Mouse (Mus musculus): ENCODE measurements around the gene Casc3. TPM values are rescaled to one million over a fixed set of nuclear protein-coding genes. Genes with fewer than 3 reads are reported as not detected.

The Casc3 gene
- polyA plus RNA-seq, 1 experiment: 30.2 TPM

DNA sequence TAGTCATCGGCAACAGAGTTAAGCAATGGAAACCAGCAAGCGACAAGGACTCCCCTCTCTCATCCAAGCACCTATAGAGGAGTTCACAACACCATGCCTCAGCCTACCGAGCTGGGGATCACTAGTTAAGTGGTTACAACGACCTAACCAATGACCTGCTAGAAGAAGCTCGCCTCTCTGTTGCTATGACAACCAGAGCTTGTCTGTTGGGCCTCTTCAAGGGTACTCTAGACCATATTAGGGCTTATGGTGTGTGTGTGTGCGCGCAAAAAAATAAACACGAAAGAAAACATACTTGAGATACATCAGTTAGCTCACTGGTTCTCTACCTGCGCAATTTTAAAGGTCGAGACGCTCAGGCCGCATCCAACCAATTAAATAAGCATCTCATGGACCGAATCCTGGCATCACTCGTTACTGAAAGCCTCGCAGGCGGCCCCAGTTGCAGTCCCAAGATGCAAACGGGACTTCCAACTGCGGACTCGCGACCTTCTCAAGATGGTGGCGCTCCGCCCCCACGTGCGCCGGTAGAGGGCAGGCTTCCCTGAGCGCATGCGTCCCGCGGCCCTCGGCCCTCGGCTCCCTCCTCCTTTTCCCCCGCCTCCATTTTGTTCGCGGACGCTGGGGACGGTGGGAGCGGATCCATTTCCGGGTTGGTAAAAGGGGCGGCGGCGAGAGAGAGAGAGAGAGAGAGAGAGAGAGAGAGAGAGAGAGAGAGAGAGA, 58.5 kb downstream of the Casc3 start, which contains the start of gene Wipf2:
Gene Wipf2, plus strand, starts transcription at position 611 of the 723 bp plus-strand sequence.
- 10% methylated on average over 41 of the region's 41 CpGs for WGBS
- H3K27me3 ChIP-seq (ENCODE audit: control insufficient read depth, insufficient read depth, low read length): no peaks in the 10 kb centered on the region
- H3K4me3 ChIP-seq (ENCODE audit: extremely low read depth, insufficient read depth, insufficient read length): peak within 1 kb of the TSS; percentile 84
- H3K4me1 ChIP-seq (ENCODE audit: control insufficient read depth, insufficient read depth, insufficient read length): peaks cover 4% of the 10 kb centered on the region; the same call in 1 of the 2 replicates
- peak within 1 kb of the TSS; percentile 71 for H3K27ac ChIP-seq (ENCODE audit: insufficient read depth, low read length)
- peak; percentile 89 to 95 for DNase-seq (ENCODE audit: low read depth in 1 of 2, low spot score in 2 of 2)
- TF ChIP-seq CTCF (IDR thresholded peaks at IDR 0.05; ENCODE audit: extremely low read depth, insufficient read depth, insufficient read length, insufficient replicate concordance) (peak; percentile 59), POLR2A (IDR thresholded peaks at IDR 0.05; ENCODE audit: low read depth, low read length) (peak; percentile 1; the same call in 1 of the 2 replicates)
- H3K36me3 ChIP-seq (ENCODE audit: control insufficient read depth, insufficient read depth, low read length): peaks cover 9% of the 10 kb centered on the region; the same call in 1 of the 2 replicates

- WGBS: under 1% methylated on average over 35 of the region's 39 CpGs
- no peak for DNase-seq (ENCODE audit: low read depth in 1 of 2, low spot score in 2 of 2)
Measured at GRCm38 (mm10) chr11:98863751-98864429, 59.2 kb downstream of the Casc3 start.

DNA sequence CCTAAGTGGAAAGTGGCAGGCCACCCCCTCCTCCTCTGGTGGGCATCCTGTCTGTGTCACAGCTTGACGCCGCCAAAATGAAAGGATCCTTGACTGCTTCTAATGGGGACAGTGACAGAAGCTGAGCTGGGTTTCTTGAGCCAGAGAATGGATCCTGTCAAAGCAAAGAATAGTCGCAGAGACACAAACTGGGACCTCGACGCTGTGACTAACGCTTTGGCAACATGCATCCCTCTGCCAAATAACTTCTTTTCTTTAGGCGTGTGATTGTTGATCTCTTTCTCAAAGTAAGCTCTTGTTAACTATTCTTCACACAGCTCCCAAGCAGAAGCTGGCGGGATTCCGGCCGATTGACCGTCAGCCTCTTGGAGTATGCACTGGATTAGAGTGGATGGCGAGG, 62.6 kb downstream of the Casc3 start:
- H3K27me3 ChIP-seq (ENCODE audit: control insufficient read depth, insufficient read depth, low read length): no peaks in the 10 kb centered on the region
- no peak overlapping the region for H3K27ac ChIP-seq (ENCODE audit: insufficient read depth, low read length)
- H3K4me3 ChIP-seq (ENCODE audit: extremely low read depth, insufficient read depth, insufficient read length): no peak overlapping the region
- no peak for DNase-seq (ENCODE audit: low read depth in 1 of 2, low spot score in 2 of 2)
- peaks cover 10% of the 10 kb centered on the region; the same call in 1 of the 2 replicates for H3K36me3 ChIP-seq (ENCODE audit: control insufficient read depth, insufficient read depth, low read length)
- TF ChIP-seq POLR2A (IDR thresholded peaks at IDR 0.05; ENCODE audit: low read depth, low read length): no peak
- TF ChIP-seq CTCF (IDR thresholded peaks at IDR 0.05; ENCODE audit: extremely low read depth, insufficient read depth, insufficient read length, insufficient replicate concordance): no peak
- H3K4me1 ChIP-seq (ENCODE audit: control insufficient read depth, insufficient read depth, insufficient read length): peaks cover 4% of the 10 kb centered on the region; the same call in 1 of the 2 replicates
- WGBS: 96% methylated on average over 12 of the region's 12 CpGs

More at GRCm38 (mm10) chr11:98863751-98864429, 59.2 kb downstream of the Casc3 start:
- Histone ChIP-seq H3K27ac (ENCODE audit: insufficient read depth, low read length) (peak overlapping the region; percentile 71), H3K4me3 (ENCODE audit: extremely low read depth, insufficient read depth, insufficient read length) (peak overlapping the region; percentile 84), H3K27me3 (ENCODE audit: control insufficient read depth, insufficient read depth, low read length) (no peaks in the 10 kb centered on the region), H3K4me1 (ENCODE audit: control insufficient read depth, insufficient read depth, insufficient read length) (peaks cover 4% of the 10 kb centered on the region; the same call in 1 of the 2 replicates), H3K36me3 (ENCODE audit: control insufficient read depth, insufficient read depth, low read length) (peaks cover 9% of the 10 kb centered on the region; the same call in 1 of the 2 replicates)
- no peak for TF ChIP-seq POLR2A (IDR thresholded peaks at IDR 0.05; ENCODE audit: low read depth, low read length)
- TF ChIP-seq CTCF (IDR thresholded peaks at IDR 0.05; ENCODE audit: extremely low read depth, insufficient read depth, insufficient read length, insufficient replicate concordance): no peak

DNA sequence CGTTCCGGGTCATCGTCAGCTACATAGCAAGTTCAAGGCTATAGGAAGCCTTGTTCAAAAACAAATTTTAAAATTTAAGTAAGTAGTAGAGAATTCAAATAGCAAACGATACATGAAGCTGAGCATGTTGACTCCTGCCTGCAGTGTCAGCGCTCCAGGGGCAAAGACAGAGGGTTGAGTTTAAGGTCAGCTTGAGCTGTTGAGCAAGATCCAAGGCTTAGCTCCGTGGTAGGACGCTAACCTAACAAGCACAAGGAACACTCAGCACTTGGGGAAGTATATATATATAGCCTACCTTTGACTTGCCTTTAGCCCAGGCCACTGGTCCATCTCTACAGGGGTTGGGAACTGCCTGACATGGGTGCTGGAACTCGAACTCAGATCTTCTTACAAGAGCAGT, 65.2 kb downstream of the Casc3 start:
- peaks cover 10% of the 10 kb centered on the region; the same call in 1 of the 2 replicates for H3K36me3 ChIP-seq (ENCODE audit: control insufficient read depth, insufficient read depth, low read length)
- no peaks in the 10 kb centered on the region for H3K4me1 ChIP-seq (ENCODE audit: control insufficient read depth, insufficient read depth, insufficient read length)
- no peak overlapping the region for H3K27ac ChIP-seq (ENCODE audit: insufficient read depth, low read length)
- TF ChIP-seq CTCF (IDR thresholded peaks at IDR 0.05; ENCODE audit: extremely low read depth, insufficient read depth, insufficient read length, insufficient replicate concordance) (no peak), POLR2A (IDR thresholded peaks at IDR 0.05; ENCODE audit: low read depth, low read length) (no peak)
- DNase-seq (ENCODE audit: low read depth in 1 of 2, low spot score in 2 of 2): no peak
- no peak overlapping the region for H3K4me3 ChIP-seq (ENCODE audit: extremely low read depth, insufficient read depth, insufficient read length)
- no peaks in the 10 kb centered on the region for H3K27me3 ChIP-seq (ENCODE audit: control insufficient read depth, insufficient read depth, low read length)
- 89% methylated on average over 8 of the region's 8 CpGs for WGBS

- Histone ChIP-seq H3K27me3 (ENCODE audit: control insufficient read depth, insufficient read depth, low read length) (no peaks in the 10 kb centered on the region), H3K36me3 (ENCODE audit: control insufficient read depth, insufficient read depth, low read length) (peaks cover 10% of the 10 kb centered on the region; the same call in 1 of the 2 replicates), H3K27ac (ENCODE audit: insufficient read depth, low read length) (no peak overlapping the region), H3K4me3 (ENCODE audit: extremely low read depth, insufficient read depth, insufficient read length) (no peak overlapping the region), H3K4me1 (ENCODE audit: control insufficient read depth, insufficient read depth, insufficient read length) (no peaks in the 10 kb centered on the region)
- 84% methylated on average over 5 of the region's 5 CpGs for WGBS
- TF ChIP-seq CTCF (IDR thresholded peaks at IDR 0.05; ENCODE audit: extremely low read depth, insufficient read depth, insufficient read length, insufficient replicate concordance): no peak
- no peak for TF ChIP-seq POLR2A (IDR thresholded peaks at IDR 0.05; ENCODE audit: low read depth, low read length)
- no peak for DNase-seq (ENCODE audit: low read depth in 1 of 2, low spot score in 2 of 2)
Measured at GRCm38 (mm10) chr11:98870791-98871190, 66.1 kb downstream of the Casc3 start.

- Histone ChIP-seq H3K4me3 (ENCODE audit: extremely low read depth, insufficient read depth, insufficient read length) (no peak overlapping the region), H3K27me3 (ENCODE audit: control insufficient read depth, insufficient read depth, low read length) (no peaks in the 10 kb centered on the region), H3K27ac (ENCODE audit: insufficient read depth, low read length) (no peak overlapping the region), H3K36me3 (ENCODE audit: control insufficient read depth, insufficient read depth, low read length) (peaks cover 10% of the 10 kb centered on the region; the same call in 1 of the 2 replicates), H3K4me1 (ENCODE audit: control insufficient read depth, insufficient read depth, insufficient read length) (no peaks in the 10 kb centered on the region; the same call in 1 of the 2 replicates)
- DNase-seq (ENCODE audit: low read depth in 1 of 2, low spot score in 2 of 2): no peak
- 76% methylated on average over 4 of the region's 4 CpGs for WGBS
- no peak for TF ChIP-seq CTCF (IDR thresholded peaks at IDR 0.05; ENCODE audit: extremely low read depth, insufficient read depth, insufficient read length, insufficient replicate concordance)
- TF ChIP-seq POLR2A (IDR thresholded peaks at IDR 0.05; ENCODE audit: low read depth, low read length): no peak
Measured at GRCm38 (mm10) chr11:98871416-98871815, 66.7 kb downstream of the Casc3 start.

Measured in spleen, adult 2 months (tissue).